Mouse (Mus musculus): ENCODE measurements around the gene Pam.

The Pam gene

DNA sequence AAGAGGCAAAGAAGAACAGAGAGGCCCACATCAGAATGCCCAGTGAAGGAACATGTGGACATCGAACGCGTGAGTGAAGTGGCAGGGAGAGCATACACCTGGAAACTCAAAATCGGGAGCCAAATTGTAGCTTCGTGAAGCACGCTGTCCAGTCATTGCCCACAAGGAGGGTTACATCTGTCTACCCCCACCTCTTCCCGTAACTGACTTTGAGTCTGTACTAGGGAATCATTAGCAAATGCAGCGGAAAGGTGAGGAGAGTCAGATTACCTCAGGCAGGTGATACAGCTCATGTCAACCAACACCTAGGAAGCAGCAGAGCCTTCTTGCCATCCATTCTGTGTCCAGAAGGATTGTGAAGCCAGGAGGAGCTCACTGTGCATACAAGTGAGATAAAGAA lies 39.9 kb downstream of the Pam start:
- Histone ChIP-seq H3K27me3 (ENCODE audit: insufficient read depth, low read length) (no peaks in the 10 kb centered on the region), H3K36me3 (ENCODE audit: insufficient read depth, low read length) (no peaks in the 10 kb centered on the region), H3K4me1 (replicated peaks; ENCODE audit: low read depth, low read length) (peaks cover 4% of the 10 kb centered on the region; the same call in 1 of the 2 replicates), H3K4me3 (replicated peaks; ENCODE audit: low read length) (no peak overlapping the region), H3K9me3 (ENCODE audit: low read length) (no peaks in the 10 kb centered on the region)
- TF ChIP-seq NANOG (IDR thresholded peaks at IDR 0.05; ENCODE audit: borderline replicate concordance, low read length) = no peak
- no peak for TF ChIP-seq CTCF (conservative IDR thresholded peaks at IDR 0.05; ENCODE audit: low read length)
- no peak for TF ChIP-seq POU5F1 (IDR thresholded peaks at IDR 0.05; ENCODE audit: borderline replicate concordance, low read length)

DNA sequence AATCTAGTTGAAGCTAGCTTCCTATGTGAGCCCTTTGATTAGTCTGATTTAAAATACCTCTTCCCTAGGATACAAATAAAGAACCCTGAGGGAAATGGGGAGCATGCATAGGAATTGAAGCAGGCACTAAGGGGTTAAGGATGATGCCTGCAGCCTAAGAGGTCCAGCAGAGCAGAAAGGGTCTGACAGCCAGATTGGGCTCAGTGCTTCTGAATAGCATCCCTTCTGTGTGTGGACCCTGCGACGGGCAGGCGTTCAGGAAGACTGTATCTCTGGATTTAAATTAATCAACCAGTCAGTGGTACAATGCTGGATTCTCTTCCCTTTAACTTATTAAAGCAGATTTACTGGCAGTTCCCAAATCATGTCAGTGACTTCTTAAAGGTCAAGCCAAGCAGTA lies 41.5 kb downstream of the Pam start:
- no peak overlapping the region for H3K4me3 ChIP-seq (replicated peaks; ENCODE audit: low read length)

DNA sequence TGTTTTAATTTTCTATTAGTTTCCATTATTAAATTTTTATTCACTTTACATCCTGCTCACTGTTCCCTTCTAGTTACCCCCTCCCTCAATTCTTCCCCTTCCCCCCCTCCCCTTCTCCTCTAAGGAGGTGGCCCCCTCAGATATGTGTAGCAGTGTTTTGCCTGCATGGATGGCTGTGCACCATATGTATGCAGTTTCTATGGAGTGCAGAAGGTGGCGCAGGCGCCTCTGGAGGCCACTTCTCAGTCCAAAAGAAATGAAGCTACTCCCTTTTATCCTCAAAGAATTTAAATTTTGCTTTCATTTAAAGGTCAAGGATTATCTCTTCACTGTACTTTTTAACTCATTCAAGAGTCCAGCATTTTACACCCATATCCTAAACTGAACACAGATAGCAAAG lies 42.0 kb downstream of the Pam start:
- no peak overlapping the region for H3K4me3 ChIP-seq (replicated peaks; ENCODE audit: low read length)
- H3K4me1 ChIP-seq (replicated peaks; ENCODE audit: low read depth, low read length) = peaks cover 4% of the 10 kb centered on the region; the same call in 1 of the 2 replicates
- no peaks in the 10 kb centered on the region for H3K9me3 ChIP-seq (ENCODE audit: low read length)
- TF ChIP-seq POU5F1 (IDR thresholded peaks at IDR 0.05; ENCODE audit: borderline replicate concordance, low read length) (no peak), CTCF (conservative IDR thresholded peaks at IDR 0.05; ENCODE audit: low read length) (no peak), NANOG (IDR thresholded peaks at IDR 0.05; ENCODE audit: borderline replicate concordance, low read length) (no peak)
- no peaks in the 10 kb centered on the region for H3K27me3 ChIP-seq (ENCODE audit: insufficient read depth, low read length)
- no peaks in the 10 kb centered on the region for H3K36me3 ChIP-seq (ENCODE audit: insufficient read depth, low read length)

More for the DNA sequence above, 41.5 kb downstream of the Pam start:
- Histone ChIP-seq H3K36me3 (ENCODE audit: insufficient read depth, low read length) (no peaks in the 10 kb centered on the region), H3K9me3 (ENCODE audit: low read length) (no peaks in the 10 kb centered on the region), H3K4me1 (replicated peaks; ENCODE audit: low read depth, low read length) (peaks cover 4% of the 10 kb centered on the region; the same call in 1 of the 2 replicates), H3K27me3 (ENCODE audit: insufficient read depth, low read length) (no peaks in the 10 kb centered on the region)
- TF ChIP-seq NANOG (IDR thresholded peaks at IDR 0.05; ENCODE audit: borderline replicate concordance, low read length) (no peak), CTCF (conservative IDR thresholded peaks at IDR 0.05; ENCODE audit: low read length) (no peak), POU5F1 (IDR thresholded peaks at IDR 0.05; ENCODE audit: borderline replicate concordance, low read length) (no peak)

DNA sequence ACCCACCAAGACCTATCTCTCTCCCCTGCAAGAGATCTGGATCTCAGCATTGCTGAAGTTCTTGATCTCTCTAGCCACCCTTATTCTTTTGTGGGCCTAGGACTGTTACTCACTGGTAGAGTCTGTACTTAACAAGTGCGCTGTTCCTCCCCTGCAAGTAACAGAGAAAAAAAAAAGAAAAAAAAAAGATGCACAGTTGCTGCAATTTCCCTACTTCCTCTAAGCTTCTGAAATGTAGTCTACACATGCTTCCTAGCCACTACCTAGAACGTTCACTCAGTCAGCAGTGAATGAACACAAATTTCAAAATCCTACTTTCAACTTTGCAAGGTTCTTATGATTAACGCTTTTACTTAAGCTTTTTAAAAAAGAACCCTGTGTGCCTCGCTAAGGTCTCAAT lies 42.7 kb downstream of the Pam start:
- Histone ChIP-seq H3K4me3 (replicated peaks; ENCODE audit: low read length) (no peak overlapping the region), H3K27me3 (ENCODE audit: insufficient read depth, low read length) (no peaks in the 10 kb centered on the region), H3K9me3 (ENCODE audit: low read length) (no peaks in the 10 kb centered on the region), H3K36me3 (ENCODE audit: insufficient read depth, low read length) (no peaks in the 10 kb centered on the region), H3K4me1 (replicated peaks; ENCODE audit: low read depth, low read length) (peaks cover 4% of the 10 kb centered on the region; the same call in 1 of the 2 replicates)
- TF ChIP-seq CTCF (conservative IDR thresholded peaks at IDR 0.05; ENCODE audit: low read length) (no peak), NANOG (IDR thresholded peaks at IDR 0.05; ENCODE audit: borderline replicate concordance, low read length) (no peak), POU5F1 (IDR thresholded peaks at IDR 0.05; ENCODE audit: borderline replicate concordance, low read length) (no peak)

DNA sequence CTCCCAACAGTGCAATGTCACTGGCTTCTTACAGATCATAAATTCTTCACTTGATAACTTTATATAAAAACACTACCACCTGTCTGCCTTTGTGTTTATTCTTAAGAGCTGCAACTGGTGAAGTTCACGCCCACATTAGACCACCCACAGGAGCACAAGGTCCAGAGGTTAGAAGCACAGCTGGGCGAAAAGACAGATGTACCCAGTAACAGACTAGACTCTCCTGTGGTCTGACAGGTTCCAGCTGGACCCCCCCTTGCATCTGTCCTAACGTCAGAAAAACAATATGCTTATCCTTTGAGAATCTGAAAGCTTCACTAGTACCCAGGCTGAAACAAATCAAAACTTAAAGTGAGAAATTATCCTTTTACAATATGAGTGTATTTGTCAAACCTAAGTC lies 44.4 kb downstream of the Pam start:
- Histone ChIP-seq H3K4me3 (replicated peaks; ENCODE audit: low read length) (no peak overlapping the region), H3K36me3 (ENCODE audit: insufficient read depth, low read length) (no peaks in the 10 kb centered on the region), H3K4me1 (replicated peaks; ENCODE audit: low read depth, low read length) (peaks cover 4% of the 10 kb centered on the region; the same call in 1 of the 2 replicates), H3K27me3 (ENCODE audit: insufficient read depth, low read length) (no peaks in the 10 kb centered on the region), H3K9me3 (ENCODE audit: low read length) (no peaks in the 10 kb centered on the region)
- TF ChIP-seq POU5F1 (IDR thresholded peaks at IDR 0.05; ENCODE audit: borderline replicate concordance, low read length) = no peak
- no peak for TF ChIP-seq CTCF (conservative IDR thresholded peaks at IDR 0.05; ENCODE audit: low read length)
- TF ChIP-seq NANOG (IDR thresholded peaks at IDR 0.05; ENCODE audit: borderline replicate concordance, low read length) = no peak

DNA sequence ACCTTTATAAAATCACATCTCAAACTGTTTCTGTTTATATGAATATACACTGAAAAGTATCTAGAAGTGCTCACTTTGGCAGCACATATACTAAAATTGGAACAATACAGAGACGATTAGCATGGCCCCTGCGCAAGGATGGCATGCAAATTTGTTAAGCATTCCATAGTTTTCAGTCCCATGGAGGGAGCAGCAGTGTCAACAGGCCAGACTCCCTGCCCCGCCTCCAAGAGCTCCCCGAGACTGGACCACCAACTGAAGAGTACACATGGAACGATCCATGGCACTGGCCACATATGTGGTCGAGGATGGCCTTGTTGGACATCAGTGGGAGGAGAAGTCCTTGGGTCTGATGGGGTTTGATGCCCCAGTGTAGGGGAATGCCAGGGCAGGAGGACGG lies 45.7 kb downstream of the Pam start:
- Histone ChIP-seq H3K4me1 (replicated peaks; ENCODE audit: low read depth, low read length) (no peaks in the 10 kb centered on the region), H3K27me3 (ENCODE audit: insufficient read depth, low read length) (no peaks in the 10 kb centered on the region), H3K9me3 (ENCODE audit: low read length) (no peaks in the 10 kb centered on the region), H3K36me3 (ENCODE audit: insufficient read depth, low read length) (no peaks in the 10 kb centered on the region), H3K4me3 (replicated peaks; ENCODE audit: low read length) (no peak overlapping the region)
- TF ChIP-seq POU5F1 (IDR thresholded peaks at IDR 0.05; ENCODE audit: borderline replicate concordance, low read length) (no peak), CTCF (conservative IDR thresholded peaks at IDR 0.05; ENCODE audit: low read length) (no peak), NANOG (IDR thresholded peaks at IDR 0.05; ENCODE audit: borderline replicate concordance, low read length) (no peak)

DNA sequence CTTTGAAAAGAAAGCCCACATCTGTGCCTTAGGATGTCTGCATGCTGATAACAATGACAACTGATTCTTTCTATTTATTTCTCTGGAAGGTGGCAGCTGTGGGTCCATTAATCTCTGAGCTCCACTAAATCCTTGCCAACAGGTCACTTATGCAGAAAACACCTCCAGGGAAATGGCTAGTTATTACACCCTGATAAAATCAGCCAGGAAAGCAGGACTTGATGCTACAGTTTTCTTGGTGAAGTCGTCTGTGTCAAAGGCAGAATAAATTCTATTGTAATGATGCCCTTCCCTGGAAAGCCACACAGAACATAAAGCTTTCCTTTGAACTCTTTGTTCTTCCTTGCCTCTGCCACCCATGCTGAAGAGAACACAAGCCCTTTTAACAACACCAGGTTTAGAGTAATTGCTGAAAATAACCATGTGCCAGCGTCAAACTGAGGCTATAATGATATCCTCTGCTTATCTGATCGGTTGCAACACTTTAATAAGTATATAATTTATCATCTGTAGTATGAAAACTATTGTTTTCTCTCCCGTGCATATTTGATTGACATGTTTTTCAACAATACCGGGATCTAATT lies 47.1 kb downstream of the Pam start:
- Histone ChIP-seq H3K4me3 (replicated peaks; ENCODE audit: low read length) (no peak overlapping the region), H3K27me3 (ENCODE audit: insufficient read depth, low read length) (no peaks in the 10 kb centered on the region)

DNA sequence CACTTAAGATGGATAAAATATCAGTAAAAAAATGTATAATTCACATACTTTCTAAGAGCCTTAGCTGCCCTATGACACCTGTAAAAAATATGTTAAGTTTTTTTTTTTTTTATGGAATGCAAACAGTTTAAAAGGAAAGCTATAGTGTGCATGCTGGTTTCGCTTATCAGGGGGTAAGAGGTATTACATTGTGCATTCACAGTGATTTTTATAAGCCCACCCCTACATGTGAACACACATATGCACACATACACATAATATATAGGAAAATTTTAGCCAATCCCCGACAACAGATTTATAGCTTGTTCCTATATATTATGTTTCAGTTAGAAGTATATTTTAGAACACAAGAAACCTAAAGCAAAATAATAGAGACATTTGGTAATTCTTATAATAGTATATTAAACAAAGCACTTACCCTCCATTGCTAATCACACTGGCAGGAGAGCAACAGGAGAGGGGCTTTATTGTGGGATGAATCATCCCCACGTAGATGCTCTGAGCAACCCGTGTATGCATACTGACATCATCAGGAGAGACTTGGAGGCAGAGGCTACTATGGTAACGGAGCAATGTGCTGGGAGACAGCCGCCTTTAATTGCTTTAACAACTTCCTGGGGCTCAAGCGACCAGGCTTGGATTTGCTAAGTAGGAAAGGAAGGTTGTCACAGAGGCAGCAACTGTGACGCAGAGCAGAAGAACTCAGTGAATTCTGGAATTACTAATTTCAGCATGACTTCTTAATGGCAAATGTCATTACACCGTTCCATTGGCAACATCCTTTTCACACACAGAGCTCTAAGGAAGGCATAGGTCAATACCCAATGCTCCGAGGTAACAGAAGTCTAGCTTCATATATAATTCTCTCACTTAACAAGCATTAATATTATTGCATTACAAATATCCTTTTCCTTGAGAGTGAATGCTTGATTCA lies 47.9 kb downstream of the Pam start:
- H3K36me3 ChIP-seq (ENCODE audit: insufficient read depth, low read length) = no peaks in the 10 kb centered on the region
- TF ChIP-seq POU5F1 (IDR thresholded peaks at IDR 0.05; ENCODE audit: borderline replicate concordance, low read length) = no peak
- TF ChIP-seq CTCF (conservative IDR thresholded peaks at IDR 0.05; ENCODE audit: low read length) = no peak
- TF ChIP-seq NANOG (IDR thresholded peaks at IDR 0.05; ENCODE audit: borderline replicate concordance, low read length) = no peak
- no peaks in the 10 kb centered on the region for H3K4me1 ChIP-seq (replicated peaks; ENCODE audit: low read depth, low read length)
- H3K9me3 ChIP-seq (ENCODE audit: low read length) = no peaks in the 10 kb centered on the region
- no peak overlapping the region for H3K4me3 ChIP-seq (replicated peaks; ENCODE audit: low read length)
- H3K27me3 ChIP-seq (ENCODE audit: insufficient read depth, low read length) = no peaks in the 10 kb centered on the region

More for the DNA sequence above, 47.1 kb downstream of the Pam start:
- no peaks in the 10 kb centered on the region for H3K36me3 ChIP-seq (ENCODE audit: insufficient read depth, low read length)
- TF ChIP-seq POU5F1 (IDR thresholded peaks at IDR 0.05; ENCODE audit: borderline replicate concordance, low read length) = no peak
- no peak for TF ChIP-seq CTCF (conservative IDR thresholded peaks at IDR 0.05; ENCODE audit: low read length)
- TF ChIP-seq NANOG (IDR thresholded peaks at IDR 0.05; ENCODE audit: borderline replicate concordance, low read length) = no peak
- no peaks in the 10 kb centered on the region for H3K9me3 ChIP-seq (ENCODE audit: low read length)
- H3K4me1 ChIP-seq (replicated peaks; ENCODE audit: low read depth, low read length) = no peaks in the 10 kb centered on the region

All from E14TG2a.4 (cell line).